Mouse (Mus musculus) forebrain, embryonic 14.5 days (tissue): Measurements from ENCODE around the gene Ugt1a7c. TPM values are rescaled to one million over a fixed set of nuclear protein-coding genes. Genes with fewer than 3 reads are reported as not detected.
A peak's percentile ranks its signal among the peaks of the same experiment; 100 is the strongest.

Experiments used
- ATAC-seq: fragments of 200-750 bp; cut with Nextera tagmentation; 2 replicates; pipeline ENCODE4 v1.8.0; 2017; ENCODE audit warnings: mild to moderate bottlenecking, moderate library complexity
- DNase-seq: peaks from one replicate; pipeline ENCODE4 v3.0.0-alpha.2; 2015; ENCODE audit warnings: low spot score
- H3K27ac ChIP-seq: fragments of 300-500 bp; sonication (generic); 2 replicates; pipeline ENCODE4 v1.5.1; 2014; ENCODE audit warnings: low read depth, mild to moderate bottlenecking, control low read depth, low read length, moderate library complexity
- H3K27me3 ChIP-seq: fragments of 300-500 bp; sonication (generic); replicated peaks from 2 replicates; pipeline ENCODE4 v1.6.1; 2014; ENCODE audit warnings: low read length, control low read depth, mixed read lengths; ENCODE audit not compliant: control insufficient read depth, insufficient read depth
- H3K36me3 ChIP-seq: fragments of 300-500 bp; sonication (generic); 2 replicates; pipeline ENCODE4 v1.6.1; 2014; ENCODE audit warnings: low read length, control low read depth; ENCODE audit not compliant: control insufficient read depth, insufficient read depth
- H3K4me1 ChIP-seq: fragments of 300-500 bp; sonication (generic); 2 replicates; pipeline ENCODE4 v1.6.1; 2014; ENCODE audit warnings: antibody characterized with exemption, low read length, control low read depth; ENCODE audit not compliant: control insufficient read depth, insufficient read depth
- H3K4me2 ChIP-seq: fragments of 300-500 bp; sonication (generic); 2 replicates; pipeline ENCODE4 v1.6.1; 2014; ENCODE audit warnings: mild to moderate bottlenecking, control low read depth, low read length
- H3K4me3 ChIP-seq: fragments of 300-500 bp; sonication (generic); 2 replicates; pipeline ENCODE4 v1.5.1; 2014; ENCODE audit warnings: low read depth, low read length, control low read depth
- H3K9ac ChIP-seq: fragments of 300-500 bp; sonication (generic); 2 replicates; pipeline ENCODE4 v1.6.1; 2014; ENCODE audit warnings: mild to moderate bottlenecking, low read length, control low read depth, moderate library complexity
- H3K9me3 ChIP-seq: fragments of 300-500 bp; sonication (generic); replicated peaks from 2 replicates; pipeline ENCODE4 v1.6.1; 2016; ENCODE audit warnings: low read length, control low read depth, mixed read lengths; ENCODE audit not compliant: control insufficient read depth
- WGBS: fragments of 180-500 bp; shearing (Covaris S2); extraction: QIAGEN DNeasy Blood & Tissue Kit; methylation state at CpG from one replicate; pipeline ENCODE4 v1.1.7; 2014; 5-methylcytosine and 5-hydroxymethylcytosine counted together
- polyA plus RNA-seq: library from polyadenylated mRNA; unstranded; fragments of >200 nt; fragmentation: Nextera tagmentation; extraction: Ambion mirVana; gene quantifications from 2 replicates; pipeline ENCODE4 v1.2.1, GENCODE M21; 2014

Ugt1a7c gene
- polyA plus RNA-seq, 1 experiment from 2014 or later: 0.36 TPM

GRCm38 (mm10) chr1:88255466-88255857, 160.6 kb downstream of the Ugt1a7c start:
- no peak for DNase-seq
- Histone ChIP-seq H3K9me3 (peaks cover 66% of the 10 kb centered on the region), H3K27ac (no peak overlapping the region), H3K9ac (no peak overlapping the region), H3K4me2 (no peak overlapping the region), H3K27me3 (no peaks in the 10 kb centered on the region), H3K36me3 (peaks cover 14% of the 10 kb centered on the region), H3K4me3 (no peak overlapping the region), H3K4me1 (no peaks in the 10 kb centered on the region)
- WGBS: 57% methylated on average over 2 of the region's 2 CpGs
- ATAC-seq: no peak

DNA sequence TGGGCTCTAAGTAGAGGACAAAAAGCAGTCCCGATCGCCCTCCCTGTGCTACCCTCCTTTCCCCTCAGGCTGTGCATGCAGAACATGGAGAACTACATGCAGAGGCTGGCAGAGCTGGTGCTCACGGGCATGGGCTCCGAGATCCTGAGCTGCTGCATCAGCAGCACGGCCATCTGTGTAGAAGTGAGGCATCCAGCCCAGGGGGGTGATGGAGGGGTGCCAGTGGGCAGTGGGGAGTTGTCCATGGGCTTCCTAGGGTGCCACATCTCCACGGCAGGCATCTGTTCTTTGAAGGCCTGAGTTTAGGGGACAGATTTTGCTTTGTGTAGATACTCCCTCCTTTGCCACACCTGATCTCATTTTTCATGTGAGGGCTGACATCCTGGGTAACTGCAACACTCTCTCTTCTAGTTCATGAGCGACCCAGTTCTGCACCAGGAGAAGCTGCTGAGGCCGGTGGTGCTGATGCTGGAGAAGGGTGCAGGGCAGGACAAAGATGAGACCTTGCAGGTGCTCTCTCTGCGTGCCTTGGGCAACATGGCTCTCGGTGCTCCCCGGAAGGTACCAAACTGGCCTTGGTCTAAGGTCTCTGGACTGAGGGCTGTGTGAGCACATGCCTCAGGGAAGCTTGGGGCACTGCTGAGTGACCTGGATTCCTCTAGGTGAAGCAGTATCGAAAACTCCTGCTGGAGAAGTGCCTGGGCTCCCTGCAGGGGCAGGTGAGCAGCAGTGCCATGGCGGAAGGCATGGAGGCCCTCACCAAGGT, 161.3 kb downstream of the Ugt1a7c start:
- peaks cover 21% of the 10 kb centered on the region for H3K36me3 ChIP-seq
- no peak overlapping the region for H3K9ac ChIP-seq
- DNase-seq (no peak), ATAC-seq (no peak)
- H3K4me3 ChIP-seq: no peak overlapping the region
- H3K4me2 ChIP-seq: no peak overlapping the region
- H3K4me1 ChIP-seq: no peaks in the 10 kb centered on the region
- 81% methylated on average over 13 of the region's 13 CpGs for WGBS
- no peak overlapping the region for H3K27ac ChIP-seq
- peaks cover 58% of the 10 kb centered on the region for H3K9me3 ChIP-seq
- no peaks in the 10 kb centered on the region for H3K27me3 ChIP-seq

DNA sequence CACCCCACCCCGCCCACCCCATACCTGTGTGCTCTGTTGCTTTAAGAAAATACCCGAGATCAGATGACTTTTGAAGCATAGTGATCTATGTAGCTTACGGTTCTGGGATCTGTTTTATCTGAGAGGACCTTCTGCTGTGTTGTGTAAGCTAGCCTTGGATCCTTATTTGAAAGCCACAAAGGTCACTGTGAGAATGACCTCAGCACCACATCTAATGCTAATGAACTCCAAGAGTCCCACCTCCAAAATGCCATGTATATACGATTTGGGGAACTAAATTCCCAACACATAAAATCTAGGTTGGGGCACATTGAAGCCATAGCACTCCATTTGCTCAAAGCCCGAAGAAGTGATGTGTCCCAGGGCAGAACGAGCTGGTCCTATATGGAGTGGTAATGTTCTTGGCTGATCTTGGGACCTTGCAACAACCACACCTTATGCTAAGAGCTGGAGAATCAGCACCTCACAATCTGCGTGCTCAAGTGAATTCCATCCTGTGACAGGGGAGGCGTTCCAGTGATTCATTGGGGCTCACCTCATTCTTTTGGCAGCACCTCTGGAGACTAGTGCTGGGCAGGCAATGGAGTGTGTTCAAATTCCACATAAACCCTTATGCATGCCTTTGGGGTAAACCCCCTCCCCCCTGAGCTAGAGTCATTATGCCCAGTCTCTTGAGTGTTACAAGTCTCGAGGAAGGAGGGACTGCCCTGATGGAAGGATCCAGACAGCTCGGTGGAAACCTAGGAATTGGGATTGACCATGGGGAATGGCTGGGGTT, 162.2 kb downstream of the Ugt1a7c start:
- ATAC-seq (no peak), DNase-seq (no peak)
- H3K9ac ChIP-seq: no peak overlapping the region
- H3K4me3 ChIP-seq: no peak overlapping the region
- H3K36me3 ChIP-seq: peaks cover 30% of the 10 kb centered on the region
- 78% methylated on average over 10 of the region's 10 CpGs for WGBS
- no peaks in the 10 kb centered on the region for H3K4me1 ChIP-seq
- H3K9me3 ChIP-seq: peaks cover 53% of the 10 kb centered on the region
- no peak overlapping the region for H3K4me2 ChIP-seq
- H3K27me3 ChIP-seq: no peaks in the 10 kb centered on the region
- H3K27ac ChIP-seq: no peak overlapping the region

DNA sequence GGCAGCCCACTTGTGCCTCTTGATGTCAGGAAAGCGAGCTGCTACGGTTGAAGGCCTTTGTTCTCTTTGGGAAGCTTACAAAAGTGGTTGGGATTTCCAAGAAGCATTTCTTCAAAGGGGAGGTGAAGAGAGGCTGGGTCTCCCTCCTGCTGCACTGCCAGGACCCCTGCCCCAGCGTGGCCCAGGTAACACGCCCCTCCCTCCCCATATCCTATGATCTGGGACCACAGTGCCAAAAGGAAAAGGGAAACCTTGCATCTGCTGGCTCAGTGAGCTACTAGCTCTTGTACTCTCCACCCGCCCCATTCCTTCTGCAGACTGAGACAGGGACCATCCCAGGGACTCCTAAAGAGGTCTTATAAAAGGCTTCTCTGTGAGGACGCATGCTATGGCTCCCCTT, 162.8 kb downstream of the Ugt1a7c start:
- Histone ChIP-seq H3K27ac (no peak overlapping the region), H3K4me3 (no peak overlapping the region), H3K4me2 (no peak overlapping the region), H3K4me1 (no peaks in the 10 kb centered on the region), H3K9me3 (peaks cover 47% of the 10 kb centered on the region), H3K27me3 (no peaks in the 10 kb centered on the region), H3K9ac (no peak overlapping the region), H3K36me3 (peaks cover 36% of the 10 kb centered on the region)
- DNase-seq (no peak), ATAC-seq (no peak)
- WGBS: 84% methylated on average over 6 of the region's 6 CpGs

GRCm38 (mm10) chr1:88258361-88258760, 163.5 kb downstream of the Ugt1a7c start:
- H3K4me3 ChIP-seq: no peak overlapping the region
- H3K27me3 ChIP-seq: no peaks in the 10 kb centered on the region
- ATAC-seq: no peak
- DNase-seq: no peak
- 74% methylated on average over 6 of the region's 6 CpGs for WGBS
- no peak overlapping the region for H3K4me2 ChIP-seq
- no peaks in the 10 kb centered on the region for H3K4me1 ChIP-seq
- no peak overlapping the region for H3K27ac ChIP-seq
- H3K36me3 ChIP-seq: peaks cover 43% of the 10 kb centered on the region
- peaks cover 41% of the 10 kb centered on the region for H3K9me3 ChIP-seq
- no peak overlapping the region for H3K9ac ChIP-seq

- WGBS: 82% methylated on average over 8 of the region's 8 CpGs
- Histone ChIP-seq H3K27me3 (no peaks in the 10 kb centered on the region), H3K4me2 (no peak overlapping the region), H3K4me1 (no peaks in the 10 kb centered on the region), H3K4me3 (no peak overlapping the region), H3K9ac (no peak overlapping the region), H3K27ac (no peak overlapping the region), H3K9me3 (peaks cover 36% of the 10 kb centered on the region), H3K36me3 (peaks cover 50% of the 10 kb centered on the region)
- ATAC-seq (no peak), DNase-seq (no peak)
Observed at GRCm38 (mm10) chr1:88258881-88259642, 164.2 kb downstream of the Ugt1a7c start.

- Histone ChIP-seq H3K4me2 (no peak overlapping the region), H3K4me1 (no peaks in the 10 kb centered on the region), H3K4me3 (no peak overlapping the region), H3K36me3 (peaks cover 56% of the 10 kb centered on the region), H3K27me3 (no peaks in the 10 kb centered on the region), H3K9me3 (peaks cover 31% of the 10 kb centered on the region), H3K9ac (no peak overlapping the region), H3K27ac (no peak overlapping the region)
- DNase-seq (no peak), ATAC-seq (peak; percentile 9)
- 83% methylated on average over 4 of the region's 4 CpGs for WGBS
Observed at GRCm38 (mm10) chr1:88259643-88260024, 164.8 kb downstream of the Ugt1a7c start.

GRCm38 (mm10) chr1:88260114-88260513, 165.3 kb downstream of the Ugt1a7c start:
- Histone ChIP-seq H3K4me3 (no peak overlapping the region), H3K9ac (no peak overlapping the region), H3K9me3 (peaks cover 26% of the 10 kb centered on the region), H3K36me3 (peaks cover 60% of the 10 kb centered on the region), H3K27ac (no peak overlapping the region), H3K4me1 (no peaks in the 10 kb centered on the region), H3K4me2 (no peak overlapping the region), H3K27me3 (no peaks in the 10 kb centered on the region)
- DNase-seq (no peak), ATAC-seq (0 out of 2 replicates have a peak, but pooled peaks have one; percentile 5)
- 85% methylated on average over 6 of the region's 6 CpGs for WGBS
